Mouse (Mus musculus) adrenal gland, postnatal 4 days (tissue): ENCODE data around the gene Tgfb3. TPM values are rescaled to one million over a fixed set of nuclear protein-coding genes. Genes with fewer than 3 reads are reported as not detected.
A peak's percentile ranks its signal among the peaks of the same experiment; 100 is the strongest.

ENCODE experiments used
- DNase-seq, 2 experiments: peaks; one replicate each; pipeline ENCODE4 v3.0.0; 2021 to 2022; ENCODE audit warnings: low spot score in 2 of 2, mixed read lengths in 2 of 2
- long read RNA-seq, 2 experiments: library from polyadenylated mRNA; stranded (forward); transcript quantifications; one replicate each; pipeline ENCODE4 v2.0.0; 2021
- total RNA-seq, 2 experiments: library from RNA; stranded (reverse); gene quantifications; 2 replicates each; pipeline ENCODE4 v1.2.3; 2021

Tgfb3 gene
- 10 to 100 TPM; 19.8 to 23.4 TPM for total RNA-seq
- long read RNA-seq, experiment 1, transcript Tgfb3-201 (7 exons, 3,383 nt) = major isoform, 18 of 24 reads
- long read RNA-seq, experiment 1, partial matches to known transcripts = 5 of 24 reads
- long read RNA-seq, experiment 1, other reads (novel, unspliced or antisense) = 1 of 24 reads
- long read RNA-seq, experiment 2, transcript Tgfb3-201 (7 exons, 3,383 nt) = major isoform, 20 of 25 reads
- long read RNA-seq, experiment 2, partial matches to known transcripts = 2 of 25 reads
- long read RNA-seq, experiment 2, other reads (novel, unspliced or antisense) = 3 of 25 reads

DNA sequence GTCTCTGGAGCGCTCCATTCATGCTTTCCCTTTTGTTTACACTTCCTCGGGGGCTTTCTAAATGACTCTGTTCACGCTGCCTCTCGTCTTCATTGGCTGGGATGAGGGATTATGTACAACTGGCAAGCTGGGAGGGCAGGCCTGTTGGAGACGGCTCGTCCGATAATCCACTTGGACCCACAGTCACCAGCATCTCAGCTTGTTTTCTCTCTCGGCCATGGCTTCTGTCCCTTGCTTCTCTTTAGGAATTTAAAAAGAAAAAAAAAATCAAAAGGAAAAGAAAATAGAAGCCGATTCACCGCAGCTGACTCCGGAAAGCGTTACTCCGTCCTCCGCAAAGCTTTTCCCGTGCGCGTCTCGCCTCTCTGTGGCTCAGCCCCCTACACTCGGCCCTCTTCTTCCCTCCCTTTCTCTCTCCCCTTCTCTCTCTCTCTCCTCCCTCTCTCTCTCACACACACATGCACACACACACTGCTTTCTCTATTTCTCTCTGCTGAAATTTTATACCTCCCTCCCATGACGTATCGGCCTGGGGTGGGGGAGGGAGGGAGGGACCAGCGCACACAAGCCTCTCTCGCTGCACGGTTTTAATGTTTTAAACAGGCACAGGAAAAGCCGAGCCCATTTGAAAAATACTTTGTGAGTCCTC lies at the start of gene Tgfb3:
TSS of gene Tgfb3 (minus strand) at position 489 of the 649 bp plus-strand sequence.
- DNase-seq = no peak

DNA sequence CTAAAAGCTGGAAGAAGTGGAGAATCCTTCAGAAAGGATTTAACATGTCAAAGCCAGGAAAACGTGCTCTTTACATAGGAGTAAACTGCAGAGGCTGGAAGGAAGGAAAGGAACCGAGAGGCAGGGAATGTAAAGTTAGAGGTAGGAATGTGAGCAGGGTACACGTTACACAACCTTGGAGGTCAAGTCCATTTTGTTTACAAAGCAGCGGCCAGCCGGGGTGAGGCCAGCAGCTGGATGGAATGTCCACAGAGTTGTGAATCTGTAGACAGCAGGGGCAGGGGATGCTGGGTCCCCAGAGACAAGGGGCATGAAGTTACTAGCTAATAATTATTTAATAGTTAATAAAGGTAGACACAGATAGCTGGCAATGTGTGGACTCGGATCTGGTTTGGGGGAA lies 49.3 kb upstream of the Tgfb3 start:
- DNase-seq = no peak

DNA sequence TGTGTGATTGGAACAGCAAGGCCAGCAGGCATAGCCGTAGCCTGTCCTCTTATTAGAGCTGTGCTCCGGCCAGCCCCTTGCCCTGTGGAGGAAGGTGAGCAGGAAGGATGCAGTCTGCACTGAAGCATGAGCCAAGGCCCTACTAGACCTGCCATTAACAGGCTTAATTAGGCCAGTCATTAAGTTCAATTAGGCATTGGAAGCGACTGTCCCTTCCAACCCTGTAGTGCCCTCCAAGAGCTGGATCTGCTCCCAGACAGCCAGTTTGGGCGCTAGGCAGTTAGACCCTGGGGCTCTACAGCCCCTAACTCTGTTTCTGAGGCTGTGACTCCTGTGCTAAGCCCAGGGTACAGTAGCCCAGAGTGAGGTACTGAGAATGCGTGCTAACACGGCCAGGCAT lies 45.2 kb upstream of the Tgfb3 start:
- DNase-seq = no peak

DNA sequence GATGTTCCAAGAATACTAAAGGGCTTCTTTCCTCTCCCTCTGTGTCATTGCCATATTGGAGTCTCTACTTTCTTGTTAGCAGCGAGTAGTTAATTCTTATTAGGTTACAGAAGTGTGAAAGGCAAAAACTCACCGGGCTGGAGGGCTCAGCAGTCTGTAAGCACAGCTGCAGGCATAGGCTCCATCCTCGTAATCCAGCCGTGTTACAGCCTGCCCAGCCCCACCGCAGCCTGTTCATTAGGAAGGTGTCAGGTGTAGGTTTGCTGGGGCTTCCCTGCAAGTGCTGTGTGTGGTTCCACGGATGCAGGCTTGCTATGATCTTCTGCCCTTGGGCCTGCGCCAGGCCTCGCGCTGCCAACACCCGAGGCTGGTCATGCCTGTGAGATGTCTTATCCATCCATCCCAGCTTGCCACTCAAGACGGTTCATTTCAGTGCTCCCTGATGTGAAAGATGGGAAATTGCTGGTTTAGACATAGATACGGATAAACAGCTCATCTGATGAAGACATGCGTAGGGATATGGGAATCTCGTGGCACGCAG lies 37.5 kb upstream of the Tgfb3 start:
- no peak for DNase-seq

DNA sequence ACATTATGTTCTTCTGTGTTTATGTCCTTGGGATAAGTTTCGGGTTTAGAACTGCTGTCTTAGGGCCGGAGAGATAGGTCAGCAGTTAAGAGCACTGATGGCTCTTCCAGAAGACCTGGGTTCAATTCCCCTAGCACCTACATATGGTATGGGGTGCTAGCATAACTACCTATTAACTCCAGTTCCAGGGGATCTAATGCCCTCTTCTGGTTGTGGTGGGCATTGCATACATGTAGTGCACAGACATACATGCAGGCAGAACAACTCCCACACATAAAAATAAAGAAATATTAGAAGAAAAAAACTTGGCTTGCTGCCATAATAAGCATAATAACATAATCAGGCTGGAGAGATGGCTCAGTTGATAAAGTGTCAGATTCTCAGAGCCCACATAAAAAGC lies 31.8 kb upstream of the Tgfb3 start:
- no peak for DNase-seq

DNA sequence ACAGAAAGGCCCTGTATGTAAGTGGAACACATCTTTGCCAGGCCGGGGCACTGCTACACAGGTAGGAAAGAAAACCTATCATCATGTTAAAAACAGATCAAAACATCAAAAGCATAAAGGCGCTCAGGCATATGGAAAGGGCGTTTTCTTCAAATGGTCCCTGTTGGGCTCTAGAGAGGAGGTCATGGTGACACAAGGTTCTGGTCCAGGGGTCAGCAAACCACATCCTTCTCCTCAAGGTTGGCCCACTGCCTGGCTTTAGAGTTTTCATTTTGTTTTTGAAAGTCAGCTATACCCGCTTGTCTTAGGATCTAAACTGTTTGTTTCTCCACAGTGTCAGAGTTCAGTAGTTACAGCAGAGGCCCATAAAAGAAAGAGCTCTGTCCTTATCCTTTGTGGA lies 30.7 kb upstream of the Tgfb3 start:
- no peak for DNase-seq

DNA sequence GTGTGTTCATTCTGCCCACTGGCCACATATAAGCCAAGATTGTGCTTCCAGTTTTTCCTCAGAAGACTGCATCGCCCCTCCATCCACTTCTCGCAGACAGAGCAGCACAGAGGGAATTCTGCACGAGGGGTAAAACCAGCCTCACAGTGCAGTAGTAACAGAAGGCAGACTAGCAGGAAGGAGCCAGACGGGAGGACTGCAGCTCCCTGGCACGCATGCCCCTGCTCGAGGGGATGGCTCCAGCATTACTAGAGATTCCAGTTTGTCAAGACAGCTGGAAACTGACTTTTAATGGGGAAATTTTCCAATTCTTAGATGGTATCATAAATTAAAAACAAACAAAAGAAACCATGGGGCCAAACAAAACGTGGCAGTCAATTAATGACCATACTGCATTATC lies 28.8 kb upstream of the Tgfb3 start:
- DNase-seq = no peak

DNA sequence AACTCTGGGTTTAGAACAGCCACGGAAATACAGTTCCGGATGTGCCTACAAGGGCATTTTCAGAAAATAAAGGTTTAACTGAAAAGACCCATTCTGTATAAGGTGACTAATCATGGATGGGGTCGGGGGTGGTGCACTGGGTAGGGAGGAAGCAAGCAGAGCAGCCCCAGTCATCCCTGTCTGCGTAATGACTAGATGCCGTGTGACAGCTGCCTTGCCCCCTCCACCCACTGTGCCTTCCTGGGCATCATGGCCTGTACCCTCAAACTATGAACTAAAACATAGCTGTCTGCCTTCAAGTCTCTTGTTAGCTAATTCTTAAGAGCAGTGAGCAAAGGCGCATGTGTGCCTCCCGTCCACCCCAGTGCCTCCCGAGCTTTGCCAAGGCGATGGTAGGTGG lies 27.2 kb upstream of the Tgfb3 start:
- DNase-seq = no peak

DNA sequence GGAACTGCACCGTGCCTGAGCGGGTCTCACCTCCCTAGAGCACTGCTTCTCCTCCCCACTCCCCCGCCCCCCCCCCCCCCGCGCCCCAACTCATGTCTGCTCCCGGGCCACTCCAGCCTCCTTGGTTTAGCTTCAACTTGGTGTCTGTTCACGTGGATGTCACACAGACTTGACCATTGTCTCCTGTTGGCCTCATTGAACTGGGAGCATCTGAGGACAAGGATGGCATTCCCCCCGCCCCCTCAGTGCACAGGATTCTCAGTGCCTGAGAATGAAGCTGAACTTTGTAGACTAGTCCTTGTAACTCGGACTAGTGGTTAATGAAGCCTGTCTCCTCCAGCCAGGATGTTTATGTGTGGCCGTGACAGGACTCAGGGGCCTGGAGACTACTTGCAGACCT lies 26.7 kb upstream of the Tgfb3 start:
- no peak for DNase-seq

DNA sequence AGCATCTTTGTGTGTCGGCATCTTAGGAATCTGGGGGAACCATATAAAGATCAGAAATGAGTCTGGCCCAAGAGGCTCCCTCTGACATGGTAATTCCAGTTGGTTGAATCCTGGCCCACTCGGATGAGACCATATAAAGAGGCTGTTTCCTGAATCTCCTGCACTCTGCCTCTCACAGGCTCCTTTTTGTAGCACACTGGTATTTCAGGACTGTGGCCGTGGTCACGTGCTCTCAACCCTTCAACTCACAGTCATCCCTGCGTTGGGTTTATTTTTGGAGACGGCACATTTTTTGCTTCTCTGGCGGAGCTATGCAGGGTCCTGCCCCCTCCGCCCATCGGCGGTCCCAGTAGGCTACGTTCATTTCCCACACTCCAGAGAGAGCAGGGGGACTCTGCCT lies 25.5 kb upstream of the Tgfb3 start:
- DNase-seq = no peak

DNA sequence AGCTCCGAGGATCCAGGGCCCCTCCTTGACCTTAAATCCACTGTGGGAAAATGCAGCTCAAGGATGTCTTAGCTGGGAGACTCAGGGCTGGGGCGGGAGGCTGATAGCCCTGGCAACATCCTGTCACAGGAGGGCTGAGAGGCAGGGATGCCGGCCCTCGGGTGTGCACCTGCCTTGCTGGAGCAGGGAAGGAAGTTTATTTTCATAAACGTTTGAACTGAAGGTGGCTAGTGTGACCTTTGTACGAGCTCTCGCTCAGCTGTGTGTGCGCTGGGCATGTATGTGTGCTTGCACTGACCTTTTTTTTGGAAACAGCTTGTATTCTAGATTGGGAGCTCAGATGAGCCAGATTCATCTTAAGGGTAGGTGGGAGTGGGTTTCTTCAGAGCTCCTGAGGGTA lies 25.0 kb upstream of the Tgfb3 start:
- DNase-seq = no peak

DNA sequence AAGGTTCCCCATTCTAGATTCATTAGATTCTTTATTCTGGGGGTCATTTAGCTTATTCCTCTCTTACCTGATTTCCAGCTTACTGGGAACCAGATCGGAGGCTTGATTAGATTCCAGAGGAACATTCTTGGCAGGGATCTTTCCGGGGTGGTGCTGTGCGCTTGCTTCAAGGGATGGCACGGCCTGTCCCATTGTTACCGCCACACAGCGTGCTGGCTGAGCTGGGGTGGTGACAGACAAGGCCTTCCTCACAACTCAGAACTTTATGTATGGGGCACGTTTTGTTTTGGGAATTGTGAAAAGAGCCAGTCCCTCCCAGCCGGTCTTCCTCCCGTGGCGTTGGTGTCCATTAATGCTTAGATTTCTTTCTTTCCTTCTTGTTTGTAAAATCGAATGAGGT lies 24.6 kb upstream of the Tgfb3 start:
- no peak for DNase-seq

DNA sequence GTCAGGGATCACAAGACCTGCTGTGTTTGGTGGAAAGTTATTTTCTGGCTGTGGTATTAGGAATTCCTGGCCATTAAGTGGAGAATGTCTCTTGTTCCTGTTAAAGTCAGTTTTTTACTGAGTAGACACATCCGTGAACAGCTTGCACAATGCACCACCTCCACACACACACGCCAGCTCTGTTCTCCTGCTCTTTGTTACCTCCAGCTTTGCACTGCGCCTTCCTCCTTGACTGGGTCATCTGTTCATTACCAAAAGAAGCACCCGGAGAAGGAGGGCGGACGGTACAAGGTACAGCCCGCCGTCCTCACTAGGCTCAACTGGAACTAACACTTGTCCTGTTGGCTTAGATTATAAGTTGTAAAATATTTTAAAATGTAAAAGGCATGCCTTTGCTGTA lies 23.8 kb upstream of the Tgfb3 start:
- DNase-seq = no peak

DNA sequence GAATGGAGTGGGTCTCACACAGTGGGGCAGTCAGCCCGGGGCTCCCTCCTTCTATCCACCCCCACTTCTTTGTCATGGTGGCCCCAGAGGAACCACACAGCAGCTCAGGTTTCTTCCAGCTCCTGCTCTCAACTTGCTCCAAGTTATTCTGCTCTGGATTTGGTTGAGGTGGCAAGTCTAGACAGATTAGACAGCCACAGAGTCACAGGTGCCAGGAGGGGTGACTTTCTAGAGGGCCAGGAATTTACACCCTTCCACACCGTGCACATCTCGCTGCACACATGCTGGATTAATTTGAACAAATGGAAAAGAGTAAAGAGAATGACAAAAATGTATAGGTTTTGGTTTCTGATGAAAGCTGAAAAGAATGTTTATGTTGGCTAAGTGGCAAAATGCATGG lies 21.9 kb upstream of the Tgfb3 start:
- no peak for DNase-seq

DNA sequence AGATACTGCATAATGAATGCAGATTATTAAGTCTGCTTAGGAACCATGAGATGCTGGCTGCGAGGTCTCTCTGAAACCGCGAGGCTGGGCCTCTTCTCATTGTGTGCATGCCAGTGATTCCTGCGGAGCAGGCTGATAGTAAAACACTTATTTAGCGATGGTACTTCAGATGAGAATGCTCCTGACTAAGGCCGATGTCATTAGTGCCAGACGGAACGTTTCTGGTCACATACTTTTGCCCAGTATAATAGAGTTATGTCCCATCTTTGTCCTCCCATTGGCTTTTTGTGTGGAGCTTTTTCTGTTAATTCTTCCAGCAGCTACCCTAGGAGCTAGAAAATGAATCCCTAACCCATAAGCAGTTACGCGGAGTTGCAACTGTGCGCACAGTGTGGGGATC lies 18.9 kb upstream of the Tgfb3 start:
- DNase-seq = no peak

DNA sequence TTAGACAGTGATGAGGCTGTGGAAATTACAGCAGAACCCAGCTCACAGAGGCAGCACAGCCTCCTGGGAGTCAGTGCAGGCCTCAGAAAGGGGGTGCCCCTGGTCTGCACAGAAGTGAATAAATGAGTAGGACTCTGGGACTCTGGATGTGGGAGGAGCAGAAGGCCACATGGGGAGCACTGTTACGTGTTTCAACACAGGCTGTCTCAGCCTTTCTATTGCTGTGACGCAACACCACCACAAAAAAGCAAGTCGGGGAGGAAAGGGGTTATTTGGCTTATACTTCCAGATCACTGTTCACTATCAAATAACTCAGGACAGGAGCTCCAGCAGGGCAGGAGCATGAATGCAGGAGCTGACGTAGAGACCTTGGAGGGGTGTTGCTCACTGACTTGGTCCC lies 17.0 kb upstream of the Tgfb3 start:
- DNase-seq = no peak

DNA sequence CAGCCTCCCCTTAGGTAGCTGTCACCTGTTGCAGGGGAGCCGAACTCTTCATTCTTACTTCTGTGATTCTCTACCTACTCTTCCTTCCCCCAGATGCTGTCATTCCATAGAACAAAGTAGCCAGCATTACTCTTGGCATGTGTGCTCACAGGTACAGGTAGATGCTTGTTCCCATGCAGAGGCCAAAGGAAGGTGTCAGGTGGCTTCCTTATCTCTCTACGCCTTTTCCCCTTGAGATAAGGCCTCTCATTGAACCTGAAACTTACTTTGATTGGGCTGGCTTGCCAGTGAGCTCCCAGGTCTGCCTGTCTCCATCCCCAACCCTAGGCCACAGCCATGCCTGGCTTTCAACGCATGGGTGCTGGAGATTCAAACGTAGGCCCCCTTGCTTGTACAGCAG lies 15.2 kb upstream of the Tgfb3 start:
- DNase-seq = no peak

DNA sequence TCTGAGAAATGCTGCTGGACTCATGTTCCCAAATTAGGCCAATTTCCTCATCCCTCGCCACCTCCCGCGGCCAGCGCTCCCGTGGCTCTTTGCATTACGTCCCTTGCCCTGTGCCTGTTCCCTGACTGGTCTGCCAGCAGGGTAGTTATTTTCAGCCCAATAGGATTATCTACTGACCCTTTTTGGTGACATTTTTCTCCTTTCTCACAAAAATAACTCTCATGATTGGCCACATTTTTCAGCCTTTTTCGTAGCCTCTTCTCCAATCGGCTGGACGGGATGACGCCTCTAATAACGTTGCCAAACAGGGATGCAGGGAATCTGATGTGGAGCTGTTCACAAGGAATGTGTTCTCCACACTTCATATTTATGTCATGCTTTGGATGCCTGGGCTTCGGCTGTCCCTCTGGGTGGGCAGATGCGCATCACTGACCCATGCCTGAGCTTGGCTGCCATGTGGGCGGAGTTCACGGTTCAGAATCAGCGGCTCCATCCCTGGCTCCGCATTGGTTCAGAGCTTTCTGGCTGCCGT lies 12.8 kb upstream of the Tgfb3 start:
- DNase-seq = no peak

DNA sequence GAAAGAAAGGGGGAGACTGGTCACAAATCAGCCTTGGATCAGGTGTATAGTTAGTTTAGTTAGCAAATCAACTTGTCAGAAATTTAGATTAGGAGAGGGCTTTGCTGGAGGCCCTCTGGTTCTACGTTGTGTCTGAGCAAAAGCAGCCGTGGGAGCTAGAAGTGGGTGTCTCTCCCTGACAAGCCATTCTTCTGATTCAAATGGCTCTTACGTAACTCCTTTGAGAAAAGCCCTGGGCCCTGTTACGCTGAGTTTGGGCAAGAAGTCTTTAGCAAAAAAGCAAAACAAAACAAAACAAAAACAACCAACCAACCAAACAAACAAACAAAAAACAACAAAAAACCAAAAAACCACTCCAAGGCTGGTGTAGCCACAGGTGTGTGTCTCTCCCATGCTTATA lies 11.9 kb upstream of the Tgfb3 start:
- DNase-seq = no peak

DNA sequence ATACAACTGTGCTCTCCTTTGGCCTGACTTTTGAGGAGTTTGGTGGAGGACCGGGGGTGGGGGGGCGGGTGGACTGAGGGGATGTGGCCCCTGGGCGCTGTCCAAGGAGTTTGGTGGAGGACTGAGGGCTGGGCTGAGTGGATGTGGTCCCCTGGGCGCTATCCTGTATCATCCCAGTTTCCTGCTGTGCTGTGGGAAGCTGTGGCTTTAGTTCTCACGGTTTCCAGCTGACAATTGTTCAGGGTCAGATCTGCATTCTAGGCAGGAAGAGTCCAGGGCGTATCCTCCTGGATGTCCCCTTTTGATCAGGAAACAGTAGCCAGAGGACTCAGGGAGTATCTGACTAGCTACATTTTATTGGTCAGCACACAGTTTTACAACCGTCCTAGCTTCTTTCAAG lies 9.2 kb upstream of the Tgfb3 start:
- no peak for DNase-seq

DNA sequence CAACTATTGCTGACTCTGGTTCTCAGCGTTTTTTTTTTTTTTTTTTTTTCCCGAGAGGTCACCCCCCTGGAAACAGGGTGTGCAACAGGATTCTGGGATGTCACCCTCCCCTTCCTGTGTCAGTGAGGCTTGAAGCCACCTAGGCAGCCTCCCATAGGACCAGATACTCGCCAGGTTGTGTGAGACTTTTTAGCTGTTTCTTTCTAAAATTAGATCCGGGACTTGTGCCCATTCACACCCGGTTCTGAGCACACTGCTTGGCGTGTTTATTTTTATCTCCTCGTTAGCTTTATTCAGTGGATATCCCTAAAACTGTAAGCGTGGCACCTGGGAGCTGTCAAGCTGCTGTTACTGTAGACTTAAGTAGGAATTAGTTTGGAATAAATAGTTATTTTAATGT lies 7.7 kb upstream of the Tgfb3 start:
- DNase-seq = no peak

DNA sequence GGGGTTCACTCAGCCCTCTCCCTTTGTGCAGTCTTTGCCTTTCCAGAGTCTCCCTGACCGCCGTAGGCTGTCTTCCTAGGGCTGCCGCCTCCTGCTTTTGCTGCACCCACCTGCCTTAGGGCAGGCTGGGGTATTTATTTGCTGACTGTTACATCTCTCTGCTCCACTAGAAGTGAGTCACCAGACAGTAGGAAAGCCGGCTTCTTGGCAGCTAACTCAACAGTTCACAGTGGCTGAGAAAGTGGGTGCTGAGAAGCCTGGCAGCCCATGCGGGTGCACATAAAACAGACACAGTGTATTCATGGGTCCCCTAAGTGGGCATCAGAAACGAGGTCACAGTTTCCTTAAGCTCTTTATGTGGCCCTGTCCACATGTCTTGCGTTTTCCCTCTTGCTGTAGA lies 7.0 kb upstream of the Tgfb3 start:
- DNase-seq = no peak

DNA sequence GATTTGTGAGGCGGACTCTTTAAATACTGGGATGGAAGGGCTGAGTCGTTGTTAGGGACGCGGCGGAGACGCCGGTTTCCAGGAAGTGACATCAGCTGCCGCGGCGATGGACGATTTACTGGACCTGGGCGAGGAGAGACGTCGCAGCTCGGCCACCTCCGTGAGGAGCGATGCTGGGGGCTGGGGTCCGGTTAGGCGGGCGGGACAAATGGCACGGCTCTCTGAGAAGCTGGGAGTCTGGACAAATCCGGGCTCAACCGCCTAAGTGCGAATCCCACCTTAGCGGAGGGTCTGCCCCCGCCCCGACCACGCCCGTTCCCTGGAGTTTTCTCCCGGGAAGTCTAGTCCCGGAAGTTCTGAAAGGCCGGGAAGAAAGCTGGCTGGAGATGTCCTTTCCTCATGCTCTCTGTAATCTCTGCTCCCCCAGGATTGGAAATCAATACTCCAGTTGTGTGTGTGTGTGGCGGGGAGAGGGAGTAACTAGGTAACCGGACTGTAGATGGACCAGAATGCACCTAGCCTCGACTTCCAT lies 3.7 kb upstream of the Tgfb3 start, which contains the start of gene Ift43:
TSS of gene Ift43 (plus strand) at position 61 of the 532 bp plus-strand sequence.
- DNase-seq = peak; percentile 46 to 70
